Mouse (Mus musculus): ENCODE data around the gene Pitpnc1.
A peak's percentile ranks its signal among the peaks of the same experiment; 100 is the strongest.

Pitpnc1 gene

DNA sequence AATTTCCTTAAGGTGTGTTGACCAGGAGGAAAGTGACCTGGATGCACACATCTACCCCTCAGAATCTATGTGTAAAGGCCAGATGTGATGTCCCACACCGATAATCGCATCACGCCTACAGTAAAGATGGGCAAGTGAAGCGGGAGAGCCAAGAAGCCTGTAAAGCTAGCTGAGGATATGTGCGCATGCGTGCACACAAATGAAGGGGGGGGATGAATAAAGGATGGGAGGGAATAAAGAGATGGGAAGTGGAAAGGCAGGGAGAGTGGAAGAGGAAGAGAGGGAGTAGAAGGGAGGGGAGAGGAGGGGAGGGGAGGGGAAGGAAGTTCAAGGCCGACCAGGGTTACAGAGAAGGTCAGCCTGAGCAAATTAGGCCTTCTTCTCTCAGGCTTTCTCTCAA lies 61.6 kb downstream of the Pitpnc1 start:
- DNase-seq (ENCODE audit: low spot score): no peak

DNA sequence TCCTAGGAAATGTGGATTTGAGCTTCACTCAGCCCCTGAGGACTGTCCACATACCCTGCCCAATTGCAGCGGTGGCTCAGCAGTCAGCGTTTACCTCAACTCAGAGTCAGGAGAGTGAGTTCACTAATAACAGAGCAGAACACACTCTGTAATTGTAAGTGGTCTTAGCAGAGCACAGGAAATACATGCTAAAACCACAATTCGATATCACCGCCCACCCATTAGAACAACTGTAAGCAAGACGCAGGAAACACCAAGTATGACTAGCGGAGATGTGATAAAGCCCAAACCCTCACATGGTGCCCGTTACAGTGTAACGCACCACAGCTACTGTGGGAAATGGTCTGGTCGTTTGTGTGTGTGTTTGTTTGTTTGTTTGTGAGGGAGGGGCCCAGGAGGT lies 62.8 kb downstream of the Pitpnc1 start:
- no peak for DNase-seq (ENCODE audit: low spot score)

DNA sequence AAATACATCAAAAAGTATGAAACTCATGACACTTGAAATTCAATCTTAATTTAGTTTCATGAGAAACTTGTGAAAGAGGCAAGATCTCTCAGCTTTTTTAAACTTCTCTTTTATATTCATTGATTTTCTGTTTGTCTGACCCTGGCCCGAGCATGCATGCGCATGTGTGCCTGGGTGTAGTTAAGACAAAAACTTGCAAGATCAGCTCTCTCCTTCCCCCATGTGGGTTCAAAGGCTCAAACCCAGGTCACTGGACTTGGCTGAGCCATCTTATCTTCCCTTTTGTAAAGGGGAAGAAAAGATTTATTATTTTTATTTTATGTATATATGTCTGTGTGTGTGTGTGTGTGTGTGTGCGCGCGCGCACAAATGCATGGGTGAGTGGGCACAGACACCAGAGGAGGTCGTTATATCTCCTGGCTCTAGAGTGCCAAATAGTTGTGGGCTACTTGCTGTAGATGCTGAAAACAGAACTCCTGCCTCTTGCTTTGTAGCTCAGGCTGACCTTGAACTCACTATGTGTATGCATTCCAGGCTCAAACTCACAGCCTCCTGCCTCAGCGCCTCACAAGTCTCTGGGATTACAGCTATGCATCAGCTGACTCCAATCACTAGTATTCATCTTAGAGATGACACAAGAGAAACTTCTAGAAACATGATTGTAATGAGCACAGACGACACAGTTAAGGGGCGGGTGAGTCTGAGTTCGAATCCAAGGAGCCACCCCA lies 64.7 kb downstream of the Pitpnc1 start:
- DNase-seq (ENCODE audit: low spot score): no peak

GRCm38 (mm10) chr11:107403309-107403708 lies 67.2 kb downstream of the Pitpnc1 start:
- DNase-seq (ENCODE audit: low spot score): no peak

DNA sequence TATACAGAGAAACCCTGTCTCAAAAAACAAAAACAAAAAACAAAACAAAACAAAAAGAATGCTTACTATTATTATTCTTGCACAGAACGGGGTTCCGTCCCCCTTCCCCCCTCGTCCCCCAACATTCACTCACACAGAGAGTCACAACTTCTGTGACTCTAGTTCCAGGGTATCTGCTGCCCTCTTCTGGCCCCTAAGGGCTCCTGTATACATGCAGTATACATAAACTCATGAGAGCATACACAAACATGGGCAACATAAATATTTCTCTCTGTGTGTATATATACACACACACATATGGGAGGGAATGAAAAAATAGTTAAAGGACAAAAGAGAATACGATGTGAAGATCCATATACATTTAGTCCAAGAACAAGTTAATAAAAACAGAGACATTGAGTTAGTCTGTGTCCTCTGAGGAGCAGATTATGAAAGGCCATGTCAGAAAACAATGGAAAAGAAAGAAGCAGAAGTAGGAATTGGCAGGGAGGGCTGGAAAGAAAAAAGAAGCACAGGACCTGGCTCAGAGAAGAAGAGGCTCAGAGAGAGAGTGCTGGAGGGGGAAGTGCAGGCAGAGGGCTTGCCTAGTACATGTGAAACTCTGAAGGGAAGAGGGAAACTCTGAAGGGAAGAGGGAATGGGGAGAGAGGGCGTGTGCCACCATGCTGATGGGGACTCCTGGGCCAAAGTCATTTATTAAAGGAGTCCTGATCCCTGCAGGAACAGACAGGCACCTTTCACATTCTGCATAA lies 68.5 kb downstream of the Pitpnc1 start:
- no peak for DNase-seq (ENCODE audit: low spot score)

DNA sequence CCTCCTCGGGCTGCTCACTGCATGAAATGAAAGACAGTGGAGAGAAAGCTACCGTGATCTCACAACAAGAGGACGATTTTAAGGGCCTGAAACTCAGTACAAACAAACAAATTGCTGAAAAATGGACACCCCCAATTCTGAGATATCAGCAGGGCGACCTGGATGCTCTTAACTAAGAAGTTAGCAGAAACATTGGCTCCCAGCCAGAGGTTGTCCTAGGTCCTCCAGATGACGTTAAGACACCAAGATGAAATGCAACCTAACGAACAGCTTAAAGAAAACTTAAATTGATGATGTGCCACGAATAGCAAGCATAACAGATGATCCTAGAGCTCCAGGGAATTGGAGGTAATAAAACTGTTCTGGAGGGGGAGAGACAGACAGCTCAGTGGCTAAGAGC lies 69.7 kb downstream of the Pitpnc1 start:
- DNase-seq (ENCODE audit: low spot score): no peak

DNA sequence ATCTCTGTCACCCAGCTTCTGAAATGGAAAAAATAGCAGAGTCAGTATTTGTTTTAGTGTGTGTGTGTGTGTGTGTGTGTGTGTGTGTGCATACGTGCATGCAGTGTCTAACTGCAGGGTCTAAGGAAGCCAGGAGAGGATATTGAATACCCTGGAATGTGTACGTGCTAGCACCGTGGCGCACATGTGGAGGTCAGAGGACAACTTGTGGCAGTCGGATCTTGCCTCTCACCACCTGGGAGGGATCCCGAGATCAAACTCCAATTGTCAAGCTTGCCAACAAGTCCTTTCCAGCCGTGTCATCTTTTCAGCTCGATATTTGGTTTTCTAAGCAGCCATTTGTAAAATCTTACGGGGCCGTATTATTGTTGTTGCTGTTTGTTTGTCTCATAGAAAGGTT lies 70.5 kb downstream of the Pitpnc1 start:
- no peak for DNase-seq (ENCODE audit: low spot score)

DNA sequence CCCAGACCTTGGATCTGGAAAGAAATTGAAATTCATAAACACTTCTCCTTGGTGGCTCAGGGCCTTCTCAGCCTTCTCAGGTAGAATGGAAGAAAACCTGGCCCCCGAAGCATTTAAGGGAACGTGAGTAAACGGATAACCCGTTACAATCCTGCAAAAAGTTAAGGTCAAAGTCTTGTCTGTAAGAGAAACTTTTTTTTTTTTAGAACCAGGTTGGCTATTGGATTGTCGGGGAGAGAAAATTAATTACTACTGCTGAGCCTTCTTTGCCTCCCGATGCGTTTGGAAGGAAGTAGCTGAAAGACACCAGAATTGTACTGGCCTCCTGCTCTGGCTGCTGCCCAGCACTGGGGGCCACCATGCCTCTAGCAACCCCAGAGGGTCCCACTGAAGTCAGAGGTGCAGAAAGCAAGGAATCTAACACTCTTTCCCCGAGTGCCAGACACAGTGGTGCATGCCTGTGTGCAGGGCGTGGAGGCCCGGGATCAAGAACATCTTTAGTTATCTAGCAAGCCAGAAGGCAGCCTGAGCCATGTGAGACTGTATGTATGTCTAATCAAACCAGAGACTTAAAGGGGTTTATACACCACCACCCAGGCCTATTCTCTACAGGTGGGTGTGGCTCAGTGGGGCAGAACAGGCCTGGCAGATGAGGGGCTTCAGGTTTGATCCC lies 73.0 kb downstream of the Pitpnc1 start:
- no peak for DNase-seq (ENCODE audit: low spot score)

DNA sequence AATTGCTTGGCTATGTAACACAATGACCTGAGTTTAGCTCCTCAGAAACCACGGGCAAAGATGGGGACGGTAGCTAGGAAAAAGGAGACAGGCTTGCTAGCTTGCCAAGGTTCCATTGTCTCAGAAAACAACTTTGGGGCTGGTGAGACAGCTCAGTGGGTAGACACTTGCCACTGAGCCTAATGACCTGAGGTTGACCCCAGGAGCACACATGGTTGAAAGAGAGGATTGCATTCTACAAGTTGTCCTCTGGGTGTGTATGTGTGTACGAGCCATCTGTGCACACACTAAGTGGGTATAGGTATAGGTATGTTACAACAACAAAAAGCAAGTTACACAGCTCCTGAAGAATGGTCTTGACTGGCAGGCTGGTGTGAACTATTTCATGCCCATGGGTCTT lies 76.3 kb downstream of the Pitpnc1 start:
- DNase-seq (ENCODE audit: low spot score): no peak

- DNase-seq (ENCODE audit: low spot score): no peak
Measured at GRCm38 (mm10) chr11:107393828-107394165, 76.7 kb downstream of the Pitpnc1 start.

GRCm38 (mm10) chr11:107393154-107393827 lies 77.2 kb downstream of the Pitpnc1 start:
- DNase-seq (ENCODE audit: low spot score): no peak

DNA sequence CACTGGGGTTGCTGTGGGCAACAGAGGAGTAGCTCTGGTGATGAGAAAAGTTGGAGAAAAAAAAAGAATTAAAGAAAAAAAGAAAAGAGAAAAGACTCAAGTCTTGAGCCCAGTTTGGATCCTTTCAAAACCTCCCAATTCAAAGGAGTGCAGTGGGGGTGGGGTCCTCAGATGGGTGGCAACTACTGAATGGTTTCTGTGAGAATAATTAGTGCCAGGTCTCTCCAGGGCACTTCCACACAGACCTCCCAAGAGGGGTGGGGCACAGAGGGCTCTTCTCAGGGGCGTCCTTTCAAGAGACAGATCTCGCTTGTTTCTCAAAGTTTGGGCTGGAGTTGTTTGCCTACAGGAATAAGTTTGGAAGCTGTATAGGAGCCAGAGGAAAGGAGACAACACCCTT lies 80.0 kb downstream of the Pitpnc1 start:
- DNase-seq (ENCODE audit: low spot score): no peak

GRCm38 (mm10) chr11:107390001-107390400 lies 80.5 kb downstream of the Pitpnc1 start:
- DNase-seq (ENCODE audit: low spot score): no peak

DNA sequence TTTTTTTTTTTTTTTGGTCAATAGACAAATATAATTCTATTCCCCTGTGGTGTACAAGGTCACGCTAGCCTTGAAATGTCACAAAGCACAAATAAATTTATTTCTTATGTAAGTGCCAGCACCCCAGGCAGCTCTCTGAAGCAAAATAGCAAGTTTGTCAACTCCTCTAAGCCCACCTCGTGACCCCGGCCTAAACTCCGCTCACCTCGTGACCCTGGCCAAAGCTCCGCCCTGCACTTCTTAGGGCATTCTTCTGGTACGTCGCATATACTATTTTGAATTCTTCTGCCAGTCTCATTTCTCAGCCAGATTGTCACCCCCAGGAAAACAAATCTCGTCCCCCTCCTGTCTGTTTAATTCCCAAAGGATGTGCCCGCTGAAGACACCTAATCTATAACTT lies 84.0 kb downstream of the Pitpnc1 start:
- no peak for DNase-seq (ENCODE audit: low spot score)

GRCm38 (mm10) chr11:107385306-107385705 lies 85.2 kb downstream of the Pitpnc1 start:
- peak; percentile 37 for DNase-seq (ENCODE audit: low spot score)

DNA sequence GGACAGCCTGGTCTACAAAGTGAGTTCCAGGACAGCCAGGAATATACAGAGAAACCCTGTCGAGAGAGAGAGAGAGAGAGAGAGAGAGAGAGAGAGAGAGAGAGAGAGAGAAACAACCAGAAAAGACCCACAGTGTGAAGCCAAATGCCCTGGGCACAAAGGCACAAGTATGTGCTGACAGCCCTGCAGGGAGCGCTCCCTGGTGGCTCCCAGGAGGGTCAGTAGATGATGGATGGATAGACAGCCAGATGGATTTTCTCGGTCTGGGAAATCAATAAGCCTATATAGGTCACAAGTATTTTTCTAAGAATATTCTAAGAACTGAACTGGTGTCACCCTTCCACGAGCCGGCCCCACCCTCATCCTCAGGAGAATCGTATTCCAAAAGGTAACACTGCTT lies 86.5 kb downstream of the Pitpnc1 start:
- no peak for DNase-seq (ENCODE audit: low spot score)

- DNase-seq (ENCODE audit: low spot score): no peak
Measured at GRCm38 (mm10) chr11:107379965-107380364, 90.5 kb downstream of the Pitpnc1 start.

DNA sequence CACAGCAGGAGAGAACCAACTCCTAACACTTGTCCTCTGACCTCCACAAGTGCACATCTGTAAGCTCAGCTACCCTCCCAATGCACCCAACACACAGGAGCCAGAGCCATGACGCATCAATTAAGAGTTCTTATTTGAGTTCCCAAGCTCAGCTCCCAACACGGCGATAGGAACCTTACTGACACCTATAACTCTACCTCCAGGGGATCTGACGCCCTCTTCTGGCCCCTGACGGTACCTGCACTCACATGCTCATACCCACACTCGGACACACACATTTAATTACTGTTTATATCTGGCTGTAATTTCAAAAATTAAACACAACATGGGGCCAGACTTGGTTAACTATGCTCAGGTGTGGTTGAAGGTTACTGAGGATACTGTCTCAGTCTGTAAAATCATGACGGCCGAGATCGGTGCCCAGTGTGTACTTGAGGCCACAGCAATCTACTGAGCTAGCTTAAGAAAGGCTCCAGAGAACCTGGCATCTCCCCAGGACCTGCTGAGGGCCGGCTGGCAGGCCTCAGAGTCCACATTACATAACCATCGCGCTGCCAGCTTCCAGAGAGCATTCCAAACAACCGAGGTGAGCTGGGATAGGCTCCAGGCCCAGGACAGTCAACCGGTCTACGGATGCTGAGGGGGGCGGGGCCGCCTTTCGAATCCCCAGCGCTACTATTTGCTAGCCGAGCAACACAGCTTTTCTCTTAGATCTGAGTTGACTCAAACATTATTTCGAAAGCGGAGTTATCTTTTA lies 91.2 kb downstream of the Pitpnc1 start:
- peak; percentile 46 for DNase-seq (ENCODE audit: low spot score)

- no peak for DNase-seq (ENCODE audit: low spot score)
Measured at GRCm38 (mm10) chr11:107377326-107377725, 93.2 kb downstream of the Pitpnc1 start.

GRCm38 (mm10) chr11:107376272-107376671 lies 94.2 kb downstream of the Pitpnc1 start:
- DNase-seq (ENCODE audit: low spot score): peak; percentile 55

- no peak for DNase-seq (ENCODE audit: low spot score)
Measured at GRCm38 (mm10) chr11:107375816-107376215, 94.7 kb downstream of the Pitpnc1 start.

GRCm38 (mm10) chr11:107373569-107373968 lies 96.9 kb downstream of the Pitpnc1 start:
- no peak for DNase-seq (ENCODE audit: low spot score)

Measured in urinary bladder, postnatal 14 days (tissue).